In the genomic region with DNA sequence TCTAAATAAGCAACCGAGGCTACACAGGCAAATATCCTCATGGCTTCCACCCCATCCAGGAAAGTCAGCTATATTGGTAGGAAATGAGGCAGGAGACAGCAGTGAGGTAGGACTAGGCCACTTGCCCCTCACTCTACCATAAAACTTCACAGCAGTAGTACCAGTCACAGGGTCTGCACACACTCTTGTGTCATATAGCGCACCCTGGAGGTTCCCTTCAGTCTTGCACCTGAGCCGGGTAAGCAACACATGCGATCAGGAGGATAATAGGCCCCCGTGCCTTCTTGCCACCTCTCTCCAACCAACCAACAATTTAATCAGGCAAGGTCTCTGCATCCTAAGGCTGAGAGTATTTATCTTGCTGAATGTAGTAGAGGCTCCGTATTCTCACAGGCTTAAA, we compare ENCODE assay signal across 9 mouse cellular contexts.
DNase-seq lines count a peak whose midpoint lies in the region; ATAC-seq and TF ChIP-seq lines count a peak whose summit lies in the region.
"Had no signal": no experiment of that assay in that cellular context is flagged by ENCODE, and none has a peak within 500 bp of the region (broad histone marks: within the 10 kb centered on the region; RNA-seq: fewer than 3 reads in every experiment).

No protein-coding gene starts in this region.

- no peak overlapping the region for H3K27ac ChIP-seq in hindbrain, embryonic 11.5 days (ENCODE audit: low read depth, low read length)
- no peak overlapping the region for H3K27ac ChIP-seq in hindbrain, postnatal 0 days
- no peak overlapping the region for H3K27ac ChIP-seq in midbrain, postnatal 0 days (ENCODE audit: low read depth, low read length)
- H3K27ac ChIP-seq in midbrain, embryonic 16.5 days (ENCODE audit: low read length), result no peak overlapping the region
- H3K27ac ChIP-seq: forebrain, embryonic 15.5 days had no signal

- H3K4me2 ChIP-seq in hindbrain, embryonic 11.5 days (replicated peaks; ENCODE audit: low read depth, low read length), result no peak overlapping the region
- no peak overlapping the region for H3K4me2 ChIP-seq in hindbrain, postnatal 0 days (ENCODE audit: low read depth, low read length)
- no peak overlapping the region for H3K4me2 ChIP-seq in midbrain, postnatal 0 days (ENCODE audit: low read depth, low read length, poor library complexity, severe bottlenecking)
- no peak overlapping the region for H3K4me2 ChIP-seq in midbrain, embryonic 16.5 days (ENCODE audit: low read length)
- H3K4me2 ChIP-seq: forebrain, embryonic 15.5 days had no signal

- WGBS in hindbrain, embryonic 11.5 days, result 86% methylated on average over 6 of the region's 6 CpGs
- WGBS in hindbrain, postnatal 0 days, result 83% methylated on average over 6 of the region's 6 CpGs
- 91% methylated on average over 6 of the region's 6 CpGs for WGBS in midbrain, postnatal 0 days
- 83% methylated on average over 6 of the region's 6 CpGs for WGBS in midbrain, embryonic 16.5 days

- no peaks in the 10 kb centered on the region for H3K4me1 ChIP-seq in hindbrain, embryonic 11.5 days (replicated peaks; ENCODE audit: control insufficient read depth, insufficient read depth, low read length)
- no peaks in the 10 kb centered on the region for H3K4me1 ChIP-seq in hindbrain, postnatal 0 days (ENCODE audit: insufficient read depth, low read length)
- H3K4me1 ChIP-seq in midbrain, postnatal 0 days (ENCODE audit: insufficient read depth, low read length), result no peaks in the 10 kb centered on the region
- peaks cover 5% of the 10 kb centered on the region; the same call in 1 of the 2 replicates for H3K4me1 ChIP-seq in midbrain, embryonic 16.5 days (ENCODE audit: control insufficient read depth, insufficient read depth, low read length)

- peak; percentile 29 for DNase-seq in hindbrain, embryonic 11.5 days (ENCODE audit: low spot score)
- DNase-seq in hindbrain, postnatal 0 days (ENCODE audit: low spot score), result no peak
- DNase-seq in midbrain, postnatal 0 days (ENCODE audit: low spot score), result no peak
- peak; percentile 35 for DNase-seq in ZHBTc4 (ENCODE audit: low read depth, low spot score)
- DNase-seq in thymus, postnatal 14 days, result peak; percentile 34
- no peak for DNase-seq in spleen, postnatal 4 days (ENCODE audit: low spot score in 2 of 2)
- DNase-seq in spleen, adult 12 weeks (ENCODE audit: low spot score), result no peak

- H3K9me3 ChIP-seq in hindbrain, embryonic 11.5 days (ENCODE audit: control insufficient read depth, low read length), result no peaks in the 10 kb centered on the region
- no peaks in the 10 kb centered on the region for H3K9me3 ChIP-seq in hindbrain, postnatal 0 days (ENCODE audit: low read length)
- H3K9me3 ChIP-seq in midbrain, postnatal 0 days (ENCODE audit: low read length), result no peaks in the 10 kb centered on the region
- no peaks in the 10 kb centered on the region for H3K9me3 ChIP-seq in midbrain, embryonic 16.5 days (replicated peaks; ENCODE audit: control insufficient read depth, low read length, poor library complexity, severe bottlenecking)
- H3K9me3 ChIP-seq: forebrain, embryonic 15.5 days had no signal

- no peak for TF ChIP-seq CTCF in hindbrain, postnatal 0 days (IDR thresholded peaks at IDR 0.05; ENCODE audit: low read depth)
- TF ChIP-seq CTCF in midbrain, postnatal 0 days (IDR thresholded peaks at IDR 0.05), result peak; percentile 33

- H3K4me3 ChIP-seq in hindbrain, embryonic 11.5 days (ENCODE audit: low read depth, low read length), result no peak overlapping the region
- H3K4me3 ChIP-seq in hindbrain, postnatal 0 days (ENCODE audit: low read length), result no peak overlapping the region
- H3K4me3 ChIP-seq in midbrain, postnatal 0 days (ENCODE audit: low read depth, low read length), result no peak overlapping the region
- no peak overlapping the region for H3K4me3 ChIP-seq in midbrain, embryonic 16.5 days (ENCODE audit: low read depth, low read length)
- H3K4me3 ChIP-seq: forebrain, embryonic 15.5 days had no signal

- no peaks in the 10 kb centered on the region for H3K27me3 ChIP-seq in hindbrain, embryonic 11.5 days (ENCODE audit: control insufficient read depth, insufficient read depth, low read length)
- H3K27me3 ChIP-seq in hindbrain, postnatal 0 days (ENCODE audit: insufficient read depth, low read length), result no peaks in the 10 kb centered on the region
- H3K27me3 ChIP-seq in midbrain, postnatal 0 days (ENCODE audit: insufficient read depth, low read length), result no peaks in the 10 kb centered on the region
- H3K27me3 ChIP-seq in midbrain, embryonic 16.5 days (ENCODE audit: control insufficient read depth, insufficient read depth, low read depth, low read length), result no peaks in the 10 kb centered on the region
- H3K27me3 ChIP-seq: forebrain, embryonic 15.5 days had no signal

- no peak for ATAC-seq in hindbrain, embryonic 11.5 days (ENCODE audit: low FRiP score)
- no peak for ATAC-seq in hindbrain, postnatal 0 days
- no peak for ATAC-seq in midbrain, postnatal 0 days (ENCODE audit: low FRiP score)
- no peak for ATAC-seq in midbrain, embryonic 16.5 days
- ATAC-seq: forebrain, embryonic 15.5 days had no signal

- H3K36me3 ChIP-seq in hindbrain, embryonic 11.5 days (ENCODE audit: control insufficient read depth, insufficient read depth, low read length), result no peaks in the 10 kb centered on the region
- H3K36me3 ChIP-seq in hindbrain, postnatal 0 days (ENCODE audit: insufficient read depth, low read length), result no peaks in the 10 kb centered on the region; the same call in 1 of the 2 replicates
- peaks cover 11% of the 10 kb centered on the region for H3K36me3 ChIP-seq in midbrain, postnatal 0 days (ENCODE audit: insufficient read depth, low read length)
- H3K36me3 ChIP-seq in midbrain, embryonic 16.5 days (ENCODE audit: control insufficient read depth, insufficient read depth, low read length), result peaks cover 10% of the 10 kb centered on the region

- no peak overlapping the region for H3K9ac ChIP-seq in hindbrain, embryonic 11.5 days (ENCODE audit: low read depth, low read length)
- no peak overlapping the region for H3K9ac ChIP-seq in hindbrain, postnatal 0 days (replicated peaks; ENCODE audit: low read length)
- no peak overlapping the region for H3K9ac ChIP-seq in midbrain, postnatal 0 days (replicated peaks; ENCODE audit: low read length, poor library complexity, severe bottlenecking)
- no peak overlapping the region for H3K9ac ChIP-seq in midbrain, embryonic 16.5 days (ENCODE audit: low read depth, low read length)
- H3K9ac ChIP-seq: forebrain, embryonic 15.5 days had no signal

Comparison
In these comparisons a context has a peak if more than half of its experiments do, and no peak if none do; other contexts are left out.
1. DNase-seq: peak in hindbrain, embryonic 11.5 days (single experiment), ZHBTc4 (single experiment) and thymus, postnatal 14 days (single experiment); none in hindbrain, postnatal 0 days (single experiment), midbrain, postnatal 0 days (single experiment), spleen, postnatal 4 days (0 of 2) and spleen, adult 12 weeks (single experiment).